Mouse (Mus musculus) C2C12 (cell line): ENCODE results near the gene Hcrtr2. TPM values are rescaled to one million over a fixed set of nuclear protein-coding genes. Genes with fewer than 3 reads are reported as not detected.

Source experiments
- polyA plus RNA-seq: library from polyadenylated mRNA; unstranded; fragments of >200 nt; fragmentation: generic; extraction: Trizol; gene quantifications from one replicate; pipeline ENCODE4 v1.2.1, GENCODE M21; 2012; ENCODE audit warnings: missing spikeins

The Hcrtr2 gene
- polyA plus RNA-seq, 1 experiment, result not detected

Other genes starting within 250 kb of the Hcrtr2 start
- not detected for gene Gfral, start 110.2 kb downstream of the Hcrtr2 start, polyA plus RNA-seq
- not detected for gene Fam83b, start 243.3 kb upstream of the Hcrtr2 start, polyA plus RNA-seq